Mouse (Mus musculus): ENCODE results near the gene Sprr2d.

Gene Sprr2d

DNA sequence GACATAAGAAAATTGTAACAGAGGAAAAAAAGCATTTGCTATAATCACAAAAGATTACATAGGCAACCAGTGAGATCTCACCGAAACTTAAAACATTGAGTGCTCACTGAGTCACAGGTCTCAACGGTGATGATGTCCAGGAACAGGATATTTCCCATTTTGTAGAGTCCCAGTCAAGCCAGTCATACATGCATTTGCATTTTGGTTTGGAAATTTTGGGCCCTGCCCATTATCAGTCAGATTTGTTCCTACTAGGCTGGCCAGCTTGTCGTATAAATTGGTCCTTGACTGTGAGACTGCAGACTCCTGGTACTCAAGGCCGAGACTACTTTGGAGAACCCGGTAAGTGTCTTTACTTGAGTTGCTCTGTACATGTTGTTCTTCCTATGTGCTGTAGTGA lies at the start of gene Sprr2d:
Gene Sprr2d (plus strand): TSS at position 301 of the 400 bp plus-strand sequence.
- DNase-seq = no peak

- no peak for DNase-seq
These were observed 31.5 kb upstream of the Sprr2d start for GRCm38 (mm10) chr3:92307406-92307805.

DNA sequence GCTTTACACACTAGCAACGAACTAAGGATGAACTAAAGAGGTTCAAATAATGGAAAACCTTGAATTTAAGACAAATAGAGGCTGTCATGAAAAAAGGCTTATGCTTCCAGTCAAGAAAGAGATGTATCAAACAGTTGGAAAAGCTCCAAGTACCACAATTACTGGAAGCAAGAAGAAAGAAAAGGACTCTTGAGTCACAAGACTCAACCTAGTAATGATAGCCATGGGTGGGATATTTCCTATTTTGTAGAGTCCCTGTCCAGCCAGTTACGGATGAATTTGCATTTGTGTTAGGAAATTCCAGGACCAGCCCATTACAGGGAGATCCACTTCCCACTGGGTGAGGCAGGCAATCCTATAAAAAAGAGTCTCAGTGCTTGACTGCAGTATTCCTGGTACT lies 22.6 kb upstream of the Sprr2d start, which contains the start of gene Sprr2b:
Gene Sprr2b (plus strand): TSS at position 301 of the 400 bp plus-strand sequence.
- DNase-seq = no peak

- no peak for DNase-seq
These were observed 21.6 kb upstream of the Sprr2d start for GRCm38 (mm10) chr3:92317384-92317783.

DNA sequence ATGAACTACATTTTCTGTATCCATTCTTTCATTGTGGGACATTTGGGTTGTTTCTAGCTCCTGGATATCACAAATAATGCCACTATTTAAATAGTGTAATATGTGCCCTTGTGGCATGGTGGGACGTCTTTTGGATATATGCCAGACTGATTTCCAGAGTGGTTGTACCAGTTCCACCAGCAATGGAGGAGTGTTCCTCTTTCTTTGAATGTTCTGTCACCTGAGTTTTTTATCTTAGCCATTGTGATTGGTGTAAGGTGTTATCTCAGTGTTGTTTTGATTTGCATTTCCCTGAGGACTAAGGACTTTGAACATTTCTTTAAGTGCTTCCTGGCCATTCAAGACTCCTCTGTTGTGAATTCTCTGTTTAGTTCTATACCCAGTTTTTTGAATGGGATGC lies 2.7 kb upstream of the Sprr2d start:
- DNase-seq = no peak

- no peak for DNase-seq
These were observed 12.9 kb downstream of the Sprr2d start, which contains the start of gene Sprr2e for GRCm38 (mm10) chr3:92351843-92352242. Sprr2e (plus strand) TSS chr3:92352143.

DNA sequence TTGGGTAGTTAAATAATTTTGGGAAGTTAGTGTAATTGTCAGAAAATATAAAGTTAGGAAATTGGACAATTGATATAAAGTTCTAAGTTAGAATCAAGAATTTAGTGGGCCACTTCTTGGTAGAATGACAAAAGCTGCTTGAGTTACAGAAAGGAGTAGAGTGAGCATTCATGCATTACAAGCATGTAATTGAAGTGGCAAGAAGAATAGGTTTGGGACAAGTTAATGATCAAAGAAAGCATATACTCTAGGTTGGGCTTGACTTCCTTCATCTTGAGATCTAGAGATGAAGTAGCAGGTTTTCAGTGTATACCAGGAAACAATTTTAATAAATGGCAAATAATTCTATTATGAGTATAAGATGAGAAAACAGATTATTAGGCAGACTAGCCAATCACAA lies 22.7 kb downstream of the Sprr2d start:
- DNase-seq = no peak

DNA sequence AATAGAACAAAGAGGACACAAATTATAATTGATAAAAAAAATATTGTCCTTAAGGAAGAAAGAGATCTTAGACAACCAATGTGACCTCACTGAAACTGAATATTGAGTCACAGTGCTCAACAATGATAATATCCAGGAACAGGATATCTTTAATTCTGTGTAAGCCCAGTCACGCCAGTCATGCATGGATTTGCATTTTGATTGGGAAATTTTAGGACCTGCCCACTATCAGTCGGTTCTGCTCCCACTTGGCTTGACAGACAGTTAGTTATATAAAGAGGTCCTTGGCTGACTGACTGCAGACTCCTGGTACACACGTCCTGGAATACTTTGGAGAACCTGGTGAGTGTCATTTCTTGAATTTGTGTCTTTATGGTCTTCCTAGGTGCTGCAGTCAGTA lies 25.9 kb downstream of the Sprr2d start, which contains the start of gene Sprr2f:
Gene Sprr2f (plus strand): TSS at position 301 of the 400 bp plus-strand sequence.
- no peak for DNase-seq

DNA sequence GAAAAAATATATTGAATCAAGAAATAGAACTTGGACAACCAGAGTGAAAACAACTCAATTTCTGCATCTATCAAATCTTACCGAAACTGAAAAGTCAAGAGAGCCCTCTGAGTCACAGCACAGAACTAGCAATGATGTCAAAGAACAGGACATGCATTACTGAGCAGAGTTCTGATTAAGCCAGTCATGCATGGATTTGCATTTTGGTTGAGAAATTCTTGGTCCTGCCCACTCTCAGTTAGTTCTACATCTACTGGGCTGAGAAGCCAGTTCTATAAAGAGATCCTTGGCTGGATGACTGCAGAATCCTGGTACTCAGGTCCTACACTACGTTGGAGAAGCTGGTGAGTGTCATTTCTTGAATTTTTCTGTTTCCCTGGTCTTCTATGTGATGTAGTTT lies 34.7 kb downstream of the Sprr2d start:
- no peak for DNase-seq

GRCm38 (mm10) chr3:92385385-92385784 lies 46.4 kb downstream of the Sprr2d start, which contains the start of gene Sprr2h:
Sprr2h (plus strand) TSS chr3:92385685.
- DNase-seq = no peak
